Mouse (Mus musculus) monocyte, adult 5-6 weeks (primary cell): ENCODE data around the gene Olfr68. TPM values are rescaled to one million over a fixed set of nuclear protein-coding genes. Genes with fewer than 3 reads are reported as not detected.
"Not testable (repeated sequence)": the region's sequence is repeated elsewhere in the genome, so short reads cannot be mapped to it uniquely, and the experiment has no call there.

Experiments used
- ATAC-seq: fragments of 153-309, 156-312 bp; replicated peaks from 2 replicates; pipeline ENCODE4 v1.8.0; 2017; ENCODE audit warnings: mild to moderate bottlenecking; ENCODE audit not compliant: low TSS enrichment, insufficient number of reproducible peaks, severe bottlenecking, poor library complexity, low FRiP score
- total RNA-seq: library from RNA; stranded (forward); fragments of 200-1000, 200-491, 200-594 nt; gene quantifications from 3 replicates; pipeline ENCODE4 v1.2.3, GENCODE M21; 2017

The Olfr68 gene
- not detected in 3 replicates for total RNA-seq

- ATAC-seq = no peak
Measured at GRCm38 (mm10) chr7:103779598-103779997, at the start of gene Olfr68. Gene Olfr68 (minus strand): TSS chr7:103779698.

GRCm38 (mm10) chr7:103827808-103828207 lies 48.3 kb upstream of the Olfr68 start, which contains the start of gene Hbb-bs:
Gene Hbb-bs (minus strand): TSS chr7:103828096.
- ATAC-seq = no peak

GRCm38 (mm10) chr7:103827139-103827538 lies 47.6 kb upstream of the Olfr68 start:
- peak; percentile 17; the same call in 1 of the 2 replicates for ATAC-seq

- no peak for ATAC-seq
Measured at GRCm38 (mm10) chr7:103826255-103826887, 46.9 kb upstream of the Olfr68 start.

- no peak for ATAC-seq
Measured at GRCm38 (mm10) chr7:103825536-103826254, 46.2 kb upstream of the Olfr68 start.

- ATAC-seq = no peak
Measured at GRCm38 (mm10) chr7:103824597-103824996, 45.1 kb upstream of the Olfr68 start.

GRCm38 (mm10) chr7:103815085-103815484 lies 35.6 kb upstream of the Olfr68 start:
- ATAC-seq = not testable (repeated sequence)

GRCm38 (mm10) chr7:103813766-103814165 lies 34.3 kb upstream of the Olfr68 start, which contains the start of gene Hbb-bt:
Gene Hbb-bt (minus strand): TSS chr7:103813996.
- ATAC-seq = no peak

GRCm38 (mm10) chr7:103813152-103813551 lies 33.7 kb upstream of the Olfr68 start:
- peak; percentile 22; the same call in 1 of the 2 replicates for ATAC-seq

- ATAC-seq = no peak
Measured at GRCm38 (mm10) chr7:103812174-103812573, 32.7 kb upstream of the Olfr68 start.

GRCm38 (mm10) chr7:103811223-103811845 lies 31.8 kb upstream of the Olfr68 start:
- no peak for ATAC-seq

- ATAC-seq = no peak
Measured at GRCm38 (mm10) chr7:103810746-103811145, 31.2 kb upstream of the Olfr68 start.

GRCm38 (mm10) chr7:103810296-103810695 lies 30.8 kb upstream of the Olfr68 start:
- no peak for ATAC-seq

GRCm38 (mm10) chr7:103809801-103810155 lies 30.3 kb upstream of the Olfr68 start:
- no peak for ATAC-seq

GRCm38 (mm10) chr7:103808971-103809800 lies 29.7 kb upstream of the Olfr68 start:
- ATAC-seq = no peak

GRCm38 (mm10) chr7:103808120-103808519 lies 28.6 kb upstream of the Olfr68 start:
- not testable (repeated sequence) for ATAC-seq

- ATAC-seq = 0 out of 2 replicates have a peak, but pooled peaks have one; percentile 31
Measured at GRCm38 (mm10) chr7:103806856-103807255, 27.4 kb upstream of the Olfr68 start.

- ATAC-seq = no peak
Measured at GRCm38 (mm10) chr7:103792669-103793388, 13.3 kb upstream of the Olfr68 start.
